Mouse (Mus musculus) neural tube, embryonic 15.5 days (tissue): ENCODE data around the gene Lysmd2. TPM values are rescaled to one million over a fixed set of nuclear protein-coding genes. Genes with fewer than 3 reads are reported as not detected.

Experiments
- ATAC-seq: fragments of 200-750 bp; cut with Nextera tagmentation; 2 replicates; pipeline ENCODE4 v1.8.0; 2017; ENCODE audit warnings: mild to moderate bottlenecking, moderate TSS enrichment, moderate library complexity; ENCODE audit not compliant: low FRiP score
- H3K27ac ChIP-seq: fragments of 300-500 bp; sonication (generic); replicated peaks from 2 replicates; pipeline ENCODE4 v1.5.1; 2015; ENCODE audit warnings: mild to moderate bottlenecking, inconsistent platforms
- H3K27me3 ChIP-seq: fragments of 300-500 bp; sonication (generic); replicated peaks from 2 replicates; pipeline ENCODE4 v1.6.1; 2015; ENCODE audit warnings: inconsistent platforms
- H3K36me3 ChIP-seq: fragments of 300-500 bp; sonication (generic); 2 replicates; pipeline ENCODE4 v1.6.1; 2015; ENCODE audit warnings: inconsistent platforms
- H3K4me1 ChIP-seq: fragments of 300-500 bp; sonication (generic); 2 replicates; pipeline ENCODE4 v1.6.1; 2015; ENCODE audit warnings: inconsistent platforms
- H3K4me2 ChIP-seq: fragments of 300-500 bp; sonication (generic); 2 replicates; pipeline ENCODE4 v1.6.1; 2015; ENCODE audit warnings: inconsistent platforms, mild to moderate bottlenecking, moderate library complexity
- H3K4me3 ChIP-seq: fragments of 300-500 bp; sonication (generic); replicated peaks from 2 replicates; pipeline ENCODE4 v1.5.1; 2015; ENCODE audit warnings: mild to moderate bottlenecking, inconsistent platforms
- H3K9ac ChIP-seq: fragments of 300-500 bp; sonication (generic); replicated peaks from 2 replicates; pipeline ENCODE4 v1.6.1; 2015; ENCODE audit warnings: mild to moderate bottlenecking, inconsistent platforms
- H3K9me3 ChIP-seq: fragments of 300-500 bp; sonication (generic); replicated peaks from 2 replicates; pipeline ENCODE4 v1.6.1; 2016; ENCODE audit warnings: inconsistent platforms
- WGBS: fragments of 180-500 bp; shearing (Covaris S2); methylation state at CpG from one replicate; pipeline ENCODE4 v1.1.7; 2015; ENCODE audit warnings: mixed read lengths; 5-methylcytosine and 5-hydroxymethylcytosine counted together
- polyA plus RNA-seq: library from polyadenylated mRNA; unstranded; fragments of >200 nt; fragmentation: Nextera tagmentation; extraction: Ambion mirVana; gene quantifications from 2 replicates; pipeline ENCODE4 v1.2.1, GENCODE M21; 2015

The Lysmd2 gene
- polyA plus RNA-seq, 1 experiment from 2014 or later: 39.5 TPM

DNA sequence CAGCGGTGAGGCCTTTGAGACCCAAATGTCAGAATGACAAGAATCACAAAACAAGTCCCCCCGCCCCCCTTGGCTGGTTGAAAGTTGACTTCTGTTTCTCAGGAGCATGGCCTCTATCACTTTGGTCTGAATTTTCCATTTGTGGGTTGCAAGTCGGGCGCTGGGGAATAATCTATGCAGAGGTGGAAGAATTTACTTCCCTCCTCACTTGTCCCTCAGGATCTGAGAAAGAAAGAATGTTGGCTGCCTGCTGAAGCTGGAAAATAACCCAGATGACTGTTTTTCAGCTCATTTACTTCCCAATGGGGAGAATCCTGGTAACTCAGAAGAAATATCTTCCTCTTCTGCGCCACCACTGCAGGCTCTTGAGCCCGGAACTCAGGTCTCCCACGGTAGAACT is 52.8 kb downstream of the Lysmd2 start:
- 75% methylated on average over 7 of the region's 7 CpGs for WGBS
- Histone ChIP-seq H3K9ac (no peak overlapping the region), H3K4me2 (no peak overlapping the region), H3K4me3 (no peak overlapping the region), H3K27me3 (no peaks in the 10 kb centered on the region), H3K36me3 (peaks cover 48% of the 10 kb centered on the region), H3K9me3 (no peaks in the 10 kb centered on the region), H3K27ac (no peak overlapping the region), H3K4me1 (peaks cover 21% of the 10 kb centered on the region)
- no peak for ATAC-seq

GRCm38 (mm10) chr9:75679629-75680028 is 54.1 kb downstream of the Lysmd2 start:
- H3K36me3 ChIP-seq: peaks cover 36% of the 10 kb centered on the region
- 77% methylated on average over 4 of the region's 4 CpGs for WGBS

DNA sequence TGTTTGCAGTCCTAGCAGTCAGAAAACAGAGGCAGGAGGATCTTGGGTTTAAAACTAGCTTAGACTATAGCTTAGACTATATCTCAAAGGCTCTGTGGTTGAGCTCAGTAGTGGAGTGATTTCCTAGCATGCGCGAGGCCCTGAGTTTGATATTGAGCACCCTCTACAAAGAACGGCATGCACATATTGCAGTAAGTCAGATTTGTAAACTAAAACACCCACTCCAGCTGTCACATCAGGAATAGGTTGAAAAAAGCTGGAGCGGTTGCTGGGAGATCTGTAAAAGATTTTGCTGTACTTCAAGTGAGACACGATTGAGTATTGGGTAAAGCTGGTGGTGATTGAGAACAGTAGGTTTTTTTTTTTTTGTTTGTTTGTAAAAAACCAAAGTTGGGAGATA is 55.1 kb downstream of the Lysmd2 start:
- Histone ChIP-seq H3K9ac (no peak overlapping the region), H3K4me1 (peaks cover 27% of the 10 kb centered on the region), H3K4me2 (no peak overlapping the region), H3K36me3 (peaks cover 26% of the 10 kb centered on the region), H3K9me3 (no peaks in the 10 kb centered on the region), H3K27ac (no peak overlapping the region), H3K27me3 (no peaks in the 10 kb centered on the region), H3K4me3 (no peak overlapping the region)
- WGBS: 92% methylated on average over 5 of the region's 5 CpGs
- ATAC-seq: no peak

More at GRCm38 (mm10) chr9:75679629-75680028, 54.1 kb downstream of the Lysmd2 start:
- no peaks in the 10 kb centered on the region for H3K27me3 ChIP-seq
- H3K9me3 ChIP-seq: no peaks in the 10 kb centered on the region
- H3K9ac ChIP-seq: no peak overlapping the region
- H3K4me2 ChIP-seq: no peak overlapping the region
- no peak for ATAC-seq
- H3K27ac ChIP-seq: no peak overlapping the region
- H3K4me1 ChIP-seq: peaks cover 24% of the 10 kb centered on the region
- no peak overlapping the region for H3K4me3 ChIP-seq

DNA sequence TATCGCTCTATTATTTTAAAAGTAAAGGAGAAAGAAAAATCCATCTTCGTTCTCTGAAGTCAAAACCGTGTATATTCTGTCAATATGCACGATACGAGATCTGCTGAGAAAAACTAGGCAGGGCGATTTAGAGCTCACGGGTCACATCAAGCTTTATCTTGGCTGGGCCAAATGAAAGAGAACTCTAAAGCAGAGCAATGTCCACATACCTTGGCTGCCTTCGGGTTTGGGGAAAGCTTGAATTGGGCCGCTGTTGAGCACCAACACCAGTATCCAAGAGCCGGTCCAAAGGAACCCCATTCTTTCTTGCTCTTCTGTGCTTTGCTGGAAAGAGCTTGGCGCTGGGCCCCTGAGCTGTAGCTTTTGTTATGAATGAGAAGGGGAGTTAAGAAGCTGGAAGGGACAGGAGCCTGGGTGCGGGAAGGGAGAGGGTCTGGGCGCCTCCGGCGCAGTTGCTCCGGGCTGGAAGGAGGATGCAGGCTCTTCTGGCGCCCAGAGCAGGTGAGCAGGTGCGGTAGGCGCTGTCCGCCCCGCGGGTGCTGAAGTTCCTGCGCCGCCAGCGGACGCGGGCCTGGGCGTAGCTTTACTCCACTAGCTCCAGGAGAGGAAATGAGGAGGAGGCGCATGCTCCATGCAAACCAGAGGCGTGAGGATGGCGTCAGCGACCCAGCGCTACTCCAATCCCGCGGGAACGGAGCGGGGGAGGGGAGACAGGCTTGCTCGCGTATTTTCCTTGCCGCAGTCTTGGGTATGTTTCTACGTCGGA is 58.1 kb downstream of the Lysmd2 start, which contains the start of gene Scg3:
Gene Scg3 (minus strand): TSS at position 631 of the 766 bp plus-strand sequence.
- ATAC-seq: peak; percentile 99
- H3K27ac ChIP-seq: peak within 1 kb of the TSS; percentile 92
- peaks cover 27% of the 10 kb centered on the region for H3K4me1 ChIP-seq
- peaks cover under 1% of the 10 kb centered on the region; the same call in 1 of the 2 replicates for H3K36me3 ChIP-seq
- peak within 1 kb of the TSS; percentile 85 for H3K9ac ChIP-seq
- peak within 1 kb of the TSS; percentile 82 for H3K4me3 ChIP-seq
- WGBS: 5% methylated on average over 42 of the region's 42 CpGs
- no peaks in the 10 kb centered on the region for H3K27me3 ChIP-seq
- no peaks in the 10 kb centered on the region for H3K9me3 ChIP-seq
- peak within 1 kb of the TSS; percentile 57 for H3K4me2 ChIP-seq

DNA sequence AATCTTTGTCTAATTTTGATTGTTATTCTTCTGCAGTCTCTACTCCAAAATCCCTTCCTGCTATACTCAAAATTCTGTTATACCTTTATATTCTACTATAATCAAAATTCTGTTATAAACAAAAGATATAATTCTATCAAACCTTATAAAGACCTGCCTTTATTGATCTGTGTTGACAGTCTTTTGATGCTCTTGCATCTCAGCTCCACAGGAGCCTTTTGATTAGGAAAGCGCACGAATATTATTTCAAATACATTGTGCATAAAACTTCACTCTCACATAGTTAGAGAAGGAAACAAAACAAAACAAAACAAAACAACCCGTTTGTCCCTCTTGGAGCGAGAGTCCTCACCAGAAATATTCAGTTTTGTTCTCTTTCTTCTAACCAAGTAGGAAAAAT is 58.8 kb downstream of the Lysmd2 start:
- H3K9me3 ChIP-seq: no peaks in the 10 kb centered on the region; the same call in 1 of the 2 replicates
- H3K4me1 ChIP-seq: peaks cover 27% of the 10 kb centered on the region
- peak overlapping the region; percentile 85 for H3K9ac ChIP-seq
- peak overlapping the region; percentile 92 for H3K27ac ChIP-seq
- no peaks in the 10 kb centered on the region for H3K27me3 ChIP-seq
- no peaks in the 10 kb centered on the region; the same call in 1 of the 2 replicates for H3K36me3 ChIP-seq
- peak; percentile 6; the same call in 1 of the 2 replicates for ATAC-seq
- peak overlapping the region; percentile 82 for H3K4me3 ChIP-seq
- H3K4me2 ChIP-seq: peak overlapping the region; percentile 57
- 56% methylated on average over 4 of the region's 4 CpGs for WGBS

DNA sequence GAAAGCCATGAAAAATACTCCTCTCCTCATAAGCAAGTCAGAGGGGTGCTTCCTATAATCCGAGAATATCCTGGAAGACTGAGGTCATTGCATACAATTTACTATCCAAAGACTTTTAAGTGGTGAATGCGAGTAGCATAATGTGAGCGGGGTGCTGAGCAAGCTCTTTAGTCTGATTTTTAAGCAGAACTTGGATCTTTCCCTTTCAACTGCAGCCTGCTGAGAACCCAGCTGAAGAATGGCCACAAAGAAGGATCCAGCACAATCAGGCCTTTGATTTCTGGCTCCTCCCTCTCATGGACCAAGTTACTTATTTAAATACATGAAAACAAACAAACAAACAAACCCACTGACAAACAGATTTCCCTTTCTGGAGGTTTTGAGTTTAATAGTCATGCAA is 59.2 kb downstream of the Lysmd2 start:
- WGBS: 48% methylated on average over 3 of the region's 3 CpGs
- no peak for ATAC-seq
- H3K9me3 ChIP-seq: no peaks in the 10 kb centered on the region; the same call in 1 of the 2 replicates
- H3K4me2 ChIP-seq: peak overlapping the region; percentile 57
- H3K27ac ChIP-seq: peak overlapping the region; percentile 92
- no peaks in the 10 kb centered on the region for H3K27me3 ChIP-seq
- H3K9ac ChIP-seq: peak overlapping the region; percentile 85; the same call in 1 of the 2 replicates
- H3K4me1 ChIP-seq: peaks cover 27% of the 10 kb centered on the region
- peak overlapping the region; percentile 82 for H3K4me3 ChIP-seq
- H3K36me3 ChIP-seq: no peaks in the 10 kb centered on the region; the same call in 1 of the 2 replicates

Other genes starting within 250 kb of the Lysmd2 start
- gene Mapk6, start 215.7 kb upstream of the Lysmd2 start, polyA plus RNA-seq: 133 and 150 TPM in 2 replicates
- gene Leo1, start 184.2 kb upstream of the Lysmd2 start, polyA plus RNA-seq: 39.9 and 43.4 TPM in 2 replicates
- 68.1 and 77.0 TPM in 2 replicates for gene Tmod3, start 66.1 kb upstream of the Lysmd2 start, polyA plus RNA-seq
- 252 and 283 TPM in 2 replicates for gene Tmod2, start 14.4 kb upstream of the Lysmd2 start, polyA plus RNA-seq
- 102 and 123 TPM in 2 replicates for gene Scg3, start 58.3 kb downstream of the Lysmd2 start, polyA plus RNA-seq
- gene Bmp5, start 149.6 kb downstream of the Lysmd2 start, polyA plus RNA-seq: 2.7 and 3.3 TPM in 2 replicates